Mouse (Mus musculus): ENCODE results near the gene Ulk4.

Ulk4 gene

DNA sequence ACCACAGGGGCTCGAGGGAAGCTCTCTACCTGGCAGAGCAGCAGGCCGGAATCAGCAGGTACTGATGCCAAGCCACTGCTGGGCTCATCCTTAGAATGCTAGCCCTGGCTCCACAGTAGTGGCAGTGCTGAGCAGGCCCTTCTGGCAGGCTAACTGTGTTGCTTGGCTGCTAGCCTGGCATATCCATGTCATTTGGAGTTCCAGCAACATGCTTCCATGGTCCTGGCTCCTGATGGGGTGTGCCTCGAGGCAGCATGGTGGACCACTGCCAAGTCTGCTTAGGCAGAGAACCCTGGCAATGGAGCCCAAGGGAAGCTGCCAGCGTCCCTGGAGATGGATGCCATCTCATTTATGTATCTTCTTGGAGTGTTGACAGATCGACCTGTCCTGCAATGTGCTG, 169.4 kb downstream of the Ulk4 start:
- DNase-seq (ENCODE audit: low read depth, low spot score): no peak

DNA sequence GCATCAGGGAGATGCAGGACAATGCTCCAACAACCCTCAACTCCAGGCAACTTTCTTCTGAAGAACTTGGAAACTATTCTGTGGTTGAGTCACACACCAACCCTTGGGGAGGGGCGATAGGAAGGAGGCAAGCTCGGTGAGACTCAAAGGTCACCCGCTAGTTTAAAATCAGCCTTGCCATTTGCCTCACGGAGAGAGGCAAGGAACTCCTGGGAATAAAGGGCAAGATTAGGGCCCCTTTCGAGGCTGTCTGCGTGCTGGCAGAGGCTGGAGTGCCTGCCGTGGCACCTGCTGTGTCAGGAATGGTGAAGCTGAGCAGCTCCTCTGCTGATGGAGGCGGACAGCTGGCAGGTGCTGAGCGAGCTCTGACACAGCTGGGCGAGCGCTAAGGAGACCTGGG, 169.9 kb downstream of the Ulk4 start:
- no peak for DNase-seq (ENCODE audit: low read depth, low spot score)

DNA sequence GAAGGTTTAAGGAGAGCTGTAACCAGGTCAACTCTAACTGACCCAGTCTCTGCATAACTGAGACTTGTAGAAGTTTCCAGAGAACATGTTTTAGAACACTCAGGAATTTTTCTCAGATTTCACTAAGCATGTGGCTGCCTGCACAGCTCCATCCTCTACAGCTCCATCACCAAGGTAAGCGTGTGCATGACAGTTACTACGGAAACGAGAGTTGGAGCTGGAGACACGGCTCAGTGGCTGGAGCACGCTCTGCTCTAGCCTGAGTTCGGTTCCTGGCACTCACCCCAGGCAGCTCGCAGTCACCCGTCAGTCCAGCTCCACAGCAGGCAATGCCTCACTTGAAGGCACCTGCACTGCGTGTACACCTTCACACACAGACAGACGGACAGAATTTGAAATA, 175.5 kb downstream of the Ulk4 start:
- DNase-seq (ENCODE audit: low read depth, low spot score): no peak

DNA sequence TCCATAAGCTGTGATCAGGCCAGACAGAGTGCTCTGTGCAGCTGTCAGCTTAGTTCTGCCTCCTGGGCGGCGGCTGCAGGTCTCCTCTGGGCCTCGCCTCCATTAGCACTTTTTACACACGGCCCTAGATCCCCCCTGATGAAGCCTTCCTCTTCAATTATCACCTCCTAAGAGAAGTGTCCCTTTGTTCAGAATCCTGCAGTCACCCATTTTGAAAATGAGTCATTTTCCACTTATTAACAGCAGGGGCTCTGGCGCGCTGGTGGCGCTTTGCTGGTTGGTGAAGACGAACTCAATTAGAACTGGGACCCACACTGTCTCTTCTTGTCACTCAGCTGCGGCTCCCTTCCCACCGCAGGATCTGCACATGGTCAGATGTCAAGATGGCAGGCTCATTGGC, 177.5 kb downstream of the Ulk4 start:
- no peak for DNase-seq (ENCODE audit: low read depth, low spot score)

GRCm38 (mm10) chr9:121093760-121094159, 183.2 kb downstream of the Ulk4 start:
- DNase-seq (ENCODE audit: low read depth, low spot score): no peak

GRCm38 (mm10) chr9:121092568-121092967, 184.4 kb downstream of the Ulk4 start:
- no peak for DNase-seq (ENCODE audit: low read depth, low spot score)

GRCm38 (mm10) chr9:121091016-121091735, 185.8 kb downstream of the Ulk4 start:
- no peak for DNase-seq (ENCODE audit: low read depth, low spot score)

GRCm38 (mm10) chr9:121087661-121088060, 189.3 kb downstream of the Ulk4 start:
- DNase-seq (ENCODE audit: low read depth, low spot score): no peak

GRCm38 (mm10) chr9:121084191-121084590, 192.8 kb downstream of the Ulk4 start:
- DNase-seq (ENCODE audit: low read depth, low spot score): no peak

DNA sequence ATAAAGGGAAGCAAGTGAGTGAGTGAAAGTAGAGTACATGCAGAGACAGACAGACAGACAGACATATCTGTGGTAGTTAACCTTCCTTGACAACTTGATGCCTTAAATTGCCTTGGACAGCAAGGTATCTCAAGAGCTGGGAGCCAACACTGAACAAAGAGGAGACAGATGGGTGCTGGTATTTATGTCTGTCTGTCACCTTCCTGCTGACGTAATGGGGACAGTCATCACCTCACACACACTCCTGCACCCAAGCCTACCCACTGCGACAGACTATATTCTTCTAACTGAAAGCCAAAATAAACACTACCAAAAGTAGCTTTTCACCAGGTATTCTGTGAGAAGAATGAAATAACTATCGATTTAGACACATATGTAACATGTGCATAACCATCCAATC, 196.2 kb downstream of the Ulk4 start:
- no peak for DNase-seq (ENCODE audit: low read depth, low spot score)

DNA sequence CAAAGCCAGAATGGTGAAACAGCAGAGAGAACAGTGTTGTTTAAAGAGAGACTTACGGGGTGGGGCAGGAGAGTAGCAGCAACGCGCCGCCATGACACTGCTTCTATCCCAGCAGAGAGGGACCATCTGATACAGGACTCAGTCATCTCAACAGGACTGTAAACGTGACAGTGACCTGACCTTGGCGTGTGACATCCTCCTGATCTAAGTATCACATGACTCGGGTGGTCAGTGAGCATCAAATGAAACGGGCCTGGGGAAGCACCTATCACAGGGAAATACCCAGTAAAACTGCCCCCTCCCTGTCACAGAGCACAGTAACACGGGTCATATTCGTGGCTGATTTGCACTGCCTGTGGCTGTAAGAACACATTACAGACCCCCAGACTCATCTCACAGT, 196.6 kb downstream of the Ulk4 start:
- no peak for DNase-seq (ENCODE audit: low read depth, low spot score)

- peak; percentile 38 for DNase-seq (ENCODE audit: low read depth, low spot score)
These were observed 197.5 kb downstream of the Ulk4 start for GRCm38 (mm10) chr9:121079388-121080088.

DNA sequence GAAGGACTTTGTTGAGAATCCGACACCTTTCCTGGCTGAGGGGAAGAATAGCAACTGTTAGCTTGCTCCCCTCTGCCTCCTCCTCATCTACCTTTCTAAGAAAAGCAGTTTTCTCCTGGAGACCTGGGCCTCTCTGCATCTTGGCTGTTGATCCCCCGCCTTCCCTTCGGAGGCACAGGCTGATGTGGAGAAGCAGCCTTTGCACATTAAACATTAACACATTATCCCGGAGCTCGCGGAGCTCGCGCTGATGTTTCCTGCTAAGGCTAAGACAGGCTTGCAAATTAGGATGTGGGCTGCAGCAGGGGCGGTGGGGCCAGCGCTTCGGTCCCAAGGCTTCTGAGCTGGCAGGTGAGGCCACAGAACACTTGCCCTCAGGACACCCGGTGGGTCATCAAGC, 200.7 kb downstream of the Ulk4 start:
- no peak for DNase-seq (ENCODE audit: low read depth, low spot score)

GRCm38 (mm10) chr9:121075246-121075645, 201.8 kb downstream of the Ulk4 start:
- DNase-seq (ENCODE audit: low read depth, low spot score): no peak

DNA sequence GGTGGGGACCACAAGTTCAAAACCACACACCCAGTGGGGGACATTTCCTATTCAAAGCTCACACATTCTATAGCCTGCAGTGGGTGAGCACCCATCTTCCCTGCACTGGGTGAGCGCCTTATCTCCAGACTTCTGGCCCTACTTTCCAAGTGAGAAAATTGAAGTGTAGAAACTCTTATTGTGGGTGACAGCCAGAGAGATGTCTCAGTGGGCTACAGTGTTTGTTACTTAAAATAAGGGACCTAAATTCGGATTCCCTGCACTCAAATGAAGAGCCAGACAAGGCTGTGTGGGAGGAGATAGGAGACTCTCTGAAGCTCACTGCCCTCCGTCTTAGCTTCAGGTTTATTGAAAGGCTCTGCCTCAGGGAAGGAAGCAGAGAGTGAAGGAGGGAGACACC, 202.3 kb downstream of the Ulk4 start:
- DNase-seq (ENCODE audit: low read depth, low spot score): no peak

- no peak for DNase-seq (ENCODE audit: low read depth, low spot score)
These were observed 204.8 kb downstream of the Ulk4 start for GRCm38 (mm10) chr9:121072127-121072757.

GRCm38 (mm10) chr9:121071461-121072126, 205.4 kb downstream of the Ulk4 start:
- DNase-seq (ENCODE audit: low read depth, low spot score): no peak

- no peak for DNase-seq (ENCODE audit: low read depth, low spot score)
These were observed 205.9 kb downstream of the Ulk4 start for GRCm38 (mm10) chr9:121071050-121071449.

GRCm38 (mm10) chr9:121068115-121068514, 208.9 kb downstream of the Ulk4 start:
- DNase-seq (ENCODE audit: low read depth, low spot score): no peak

- no peak for DNase-seq (ENCODE audit: low read depth, low spot score)
These were observed 210.0 kb downstream of the Ulk4 start for GRCm38 (mm10) chr9:121067043-121067442.

DNA sequence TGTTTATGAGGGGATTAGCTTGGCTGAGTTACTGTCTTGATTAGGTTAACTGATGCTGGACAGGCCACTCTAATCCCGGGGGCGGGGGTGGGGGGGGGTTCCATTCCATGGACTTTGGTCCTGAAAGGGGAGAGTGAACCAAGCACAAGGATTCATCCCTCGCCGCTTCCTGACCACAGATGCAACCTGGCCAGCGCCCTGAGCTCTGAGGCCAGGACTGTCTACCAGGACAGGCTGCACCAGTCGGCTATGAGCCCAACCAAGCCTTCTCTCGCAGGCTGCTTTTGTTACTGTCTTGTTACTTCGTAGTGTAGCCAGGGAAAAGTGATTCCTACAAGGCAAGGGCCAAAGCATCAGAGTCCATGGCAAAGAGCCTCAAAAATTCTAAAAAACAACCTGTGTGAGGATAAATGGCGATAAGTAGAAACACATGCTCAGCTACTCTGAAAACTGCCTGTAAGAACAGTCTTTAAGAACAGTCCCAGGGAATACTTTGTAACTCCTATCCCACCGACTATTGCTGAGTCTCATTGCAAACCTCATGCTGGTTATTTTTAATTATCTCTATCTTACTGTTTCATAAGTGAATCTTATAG, 211.5 kb downstream of the Ulk4 start:
- DNase-seq (ENCODE audit: low read depth, low spot score): no peak

Data from mesoderm, embryonic 11.5 days (tissue).